Mouse (Mus musculus) kidney, embryonic 16.5 days (tissue): ENCODE results near the gene Tmtc1. TPM values are rescaled to one million over a fixed set of nuclear protein-coding genes. Genes with fewer than 3 reads are reported as not detected.
A peak's percentile ranks its signal among the peaks of the same experiment; 100 is the strongest.

Experiments
- ATAC-seq: fragments of 200-750 bp; cut with Nextera tagmentation; 2 replicates; pipeline ENCODE4 v1.8.0; 2017; ENCODE audit warnings: moderate TSS enrichment; ENCODE audit not compliant: low FRiP score, low TSS enrichment
- H3K27ac ChIP-seq: fragments of 300-500 bp; sonication (generic); 2 replicates; pipeline ENCODE4 v1.5.1; 2014; ENCODE audit warnings: low read length
- H3K27me3 ChIP-seq: fragments of 300-500 bp; sonication (generic); 2 replicates; pipeline ENCODE4 v1.6.1; 2014; ENCODE audit warnings: low read length, control low read depth, mixed read lengths; ENCODE audit not compliant: insufficient read depth
- H3K36me3 ChIP-seq: fragments of 300-500 bp; sonication (generic); 2 replicates; pipeline ENCODE4 v1.6.1; 2014; ENCODE audit warnings: low read length, control low read depth, mixed read lengths; ENCODE audit not compliant: insufficient read depth
- H3K4me1 ChIP-seq: fragments of 300-500 bp; sonication (generic); 2 replicates; pipeline ENCODE4 v1.6.1; 2014; ENCODE audit warnings: low read length, control low read depth, mixed read lengths; ENCODE audit not compliant: insufficient read depth
- H3K4me2 ChIP-seq: fragments of 300-500 bp; sonication (generic); replicated peaks from 2 replicates; pipeline ENCODE4 v1.6.1; 2014; ENCODE audit warnings: low read depth, low read length
- H3K4me3 ChIP-seq: fragments of 300-500 bp; sonication (generic); 2 replicates; pipeline ENCODE4 v1.5.1; 2014; ENCODE audit warnings: mild to moderate bottlenecking, low read length
- H3K9ac ChIP-seq: fragments of 300-500 bp; sonication (generic); replicated peaks from 2 replicates; pipeline ENCODE4 v1.6.1; 2014; ENCODE audit warnings: low read length
- H3K9me3 ChIP-seq: fragments of 300-500 bp; sonication (generic); 2 replicates; pipeline ENCODE4 v1.6.1; 2016; ENCODE audit warnings: low read length, control low read depth
- WGBS: fragments of 180-500 bp; shearing (Covaris S2); extraction: QIAGEN DNeasy Blood & Tissue Kit; methylation state at CpG from one replicate; pipeline ENCODE4 v1.1.7; 2014; 5-methylcytosine and 5-hydroxymethylcytosine counted together
- polyA plus RNA-seq: library from polyadenylated mRNA; unstranded; fragments of >200 nt; fragmentation: Nextera tagmentation; extraction: Ambion mirVana; gene quantifications from 2 replicates; pipeline ENCODE4 v1.2.1, GENCODE M21; 2015

Gene Tmtc1
- polyA plus RNA-seq, 1 experiment from 2014 or later = 1.8 TPM

- Histone ChIP-seq H3K4me1 (peaks cover 11% of the 10 kb centered on the region), H3K4me3 (no peak overlapping the region), H3K36me3 (no peaks in the 10 kb centered on the region), H3K4me2 (no peak overlapping the region), H3K27ac (peak overlapping the region; percentile 23; the same call in 1 of the 2 replicates), H3K9ac (no peak overlapping the region), H3K27me3 (no peaks in the 10 kb centered on the region), H3K9me3 (no peaks in the 10 kb centered on the region)
- ATAC-seq = no peak
- WGBS = 53% methylated on average over 3 of the region's 3 CpGs
Observed at GRCm38 (mm10) chr6:148362475-148362874, 81.7 kb downstream of the Tmtc1 start.

DNA sequence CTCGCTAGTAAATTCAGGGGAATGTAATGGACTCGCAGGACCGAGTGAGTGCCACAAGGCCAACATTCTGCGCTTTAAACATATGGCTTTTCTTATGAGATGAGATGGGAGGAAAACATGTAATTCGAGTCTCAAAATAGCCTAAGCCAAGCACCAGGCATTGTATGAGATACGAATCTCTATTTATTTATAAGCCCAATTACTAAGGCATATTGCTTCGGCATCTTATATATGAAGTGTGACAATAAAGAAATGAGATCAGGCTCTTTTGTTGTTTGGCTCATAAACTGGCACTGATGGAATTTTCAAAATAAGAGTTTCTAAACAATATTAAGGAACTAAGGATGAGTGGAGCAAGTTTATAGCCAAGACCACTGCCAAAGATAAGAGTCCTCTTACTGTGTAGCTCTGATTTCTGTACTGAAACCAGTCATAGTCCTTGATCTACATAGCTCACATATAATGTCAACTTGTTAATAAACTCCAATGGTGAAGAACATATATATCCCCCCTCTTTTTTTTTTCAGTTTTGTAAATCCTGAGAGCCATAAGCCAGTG, 84.8 kb downstream of the Tmtc1 start:
- Histone ChIP-seq H3K4me3 (no peak overlapping the region), H3K27me3 (no peaks in the 10 kb centered on the region), H3K36me3 (peaks cover 19% of the 10 kb centered on the region), H3K4me1 (0 out of 2 replicates have a peak, but pooled peaks cover 6% of the 10 kb centered on the region), H3K4me2 (no peak overlapping the region), H3K27ac (no peak overlapping the region), H3K9ac (no peak overlapping the region), H3K9me3 (peaks cover 16% of the 10 kb centered on the region)
- ATAC-seq = no peak
- 66% methylated on average over 7 of the region's 7 CpGs for WGBS

GRCm38 (mm10) chr6:148358580-148359246, 85.5 kb downstream of the Tmtc1 start:
- no peak for ATAC-seq
- Histone ChIP-seq H3K36me3 (peaks cover 19% of the 10 kb centered on the region), H3K4me3 (no peak overlapping the region), H3K27ac (no peak overlapping the region), H3K9ac (no peak overlapping the region), H3K4me2 (no peak overlapping the region), H3K27me3 (no peaks in the 10 kb centered on the region), H3K9me3 (peaks cover 20% of the 10 kb centered on the region), H3K4me1 (0 out of 2 replicates have a peak, but pooled peaks cover 6% of the 10 kb centered on the region)
- 54% methylated on average over 10 of the region's 12 CpGs for WGBS

DNA sequence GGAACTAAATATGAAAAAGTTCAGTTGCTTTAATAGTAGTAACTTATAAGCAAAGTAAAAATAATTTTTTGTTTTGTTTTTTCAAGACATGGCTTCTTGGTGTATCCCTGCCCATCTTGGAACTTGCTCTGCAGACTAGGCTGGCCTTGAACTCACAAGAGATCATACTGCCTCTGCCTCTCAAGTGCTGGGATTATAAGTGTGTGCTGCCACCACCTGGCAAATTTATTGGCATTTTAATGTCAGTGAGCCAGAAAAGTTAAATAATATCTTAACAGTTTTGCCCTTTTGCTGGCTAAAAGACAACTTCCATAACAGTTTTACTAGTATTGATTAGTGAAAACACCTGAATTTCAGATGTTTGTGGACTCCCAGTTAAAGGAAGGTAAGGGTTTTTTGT, 88.0 kb downstream of the Tmtc1 start:
- Histone ChIP-seq H3K9me3 (peaks cover 20% of the 10 kb centered on the region), H3K4me3 (no peak overlapping the region), H3K4me2 (no peak overlapping the region), H3K9ac (no peak overlapping the region), H3K36me3 (peaks cover 19% of the 10 kb centered on the region), H3K27ac (no peak overlapping the region), H3K27me3 (no peaks in the 10 kb centered on the region), H3K4me1 (0 out of 2 replicates have a peak, but pooled peaks cover 2% of the 10 kb centered on the region)
- no peak for ATAC-seq

GRCm38 (mm10) chr6:148354509-148355474, 89.4 kb downstream of the Tmtc1 start:
- Histone ChIP-seq H3K4me1 (0 out of 2 replicates have a peak, but pooled peaks cover 2% of the 10 kb centered on the region), H3K4me2 (peak overlapping the region; percentile 61), H3K27me3 (no peaks in the 10 kb centered on the region), H3K9me3 (peaks cover 20% of the 10 kb centered on the region), H3K36me3 (peaks cover 19% of the 10 kb centered on the region), H3K9ac (peak overlapping the region; percentile 67), H3K27ac (no peak overlapping the region), H3K4me3 (peak overlapping the region; percentile 54)
- 32% methylated on average over 85 of the region's 85 CpGs for WGBS
- ATAC-seq = peak; percentile 82

DNA sequence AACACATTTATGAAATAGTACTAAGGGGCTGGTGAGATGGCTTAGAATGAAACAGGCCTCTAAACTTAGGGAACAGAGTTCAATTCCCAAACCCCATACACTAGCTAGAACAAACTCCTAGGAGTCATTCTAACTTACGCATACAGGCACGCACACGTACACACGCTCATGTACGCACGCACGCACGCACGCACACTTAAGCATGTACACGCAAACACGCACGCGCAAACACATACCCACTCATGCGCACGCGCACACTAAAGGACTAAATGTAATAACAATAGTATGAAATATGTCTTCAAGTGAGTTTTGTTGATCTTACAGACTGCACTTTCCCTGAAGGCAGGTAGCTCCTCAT, 90.1 kb downstream of the Tmtc1 start:
- WGBS = 85% methylated on average over 16 of the region's 16 CpGs
- Histone ChIP-seq H3K9me3 (peaks cover 20% of the 10 kb centered on the region), H3K4me2 (peak overlapping the region; percentile 61), H3K9ac (no peak overlapping the region), H3K4me1 (0 out of 2 replicates have a peak, but pooled peaks cover 2% of the 10 kb centered on the region), H3K4me3 (peak overlapping the region; percentile 54), H3K27me3 (no peaks in the 10 kb centered on the region), H3K27ac (no peak overlapping the region), H3K36me3 (peaks cover 19% of the 10 kb centered on the region)
- ATAC-seq = peak; percentile 43

GRCm38 (mm10) chr6:148345001-148345400, 99.2 kb downstream of the Tmtc1 start:
- Histone ChIP-seq H3K4me3 (no peak overlapping the region), H3K27me3 (no peaks in the 10 kb centered on the region), H3K27ac (no peak overlapping the region), H3K4me1 (no peaks in the 10 kb centered on the region), H3K9ac (no peak overlapping the region), H3K36me3 (no peaks in the 10 kb centered on the region), H3K9me3 (no peaks in the 10 kb centered on the region), H3K4me2 (no peak overlapping the region)
- 86% methylated on average over 3 of the region's 3 CpGs for WGBS
- 0 out of 2 replicates have a peak, but pooled peaks have one; percentile 19 for ATAC-seq

DNA sequence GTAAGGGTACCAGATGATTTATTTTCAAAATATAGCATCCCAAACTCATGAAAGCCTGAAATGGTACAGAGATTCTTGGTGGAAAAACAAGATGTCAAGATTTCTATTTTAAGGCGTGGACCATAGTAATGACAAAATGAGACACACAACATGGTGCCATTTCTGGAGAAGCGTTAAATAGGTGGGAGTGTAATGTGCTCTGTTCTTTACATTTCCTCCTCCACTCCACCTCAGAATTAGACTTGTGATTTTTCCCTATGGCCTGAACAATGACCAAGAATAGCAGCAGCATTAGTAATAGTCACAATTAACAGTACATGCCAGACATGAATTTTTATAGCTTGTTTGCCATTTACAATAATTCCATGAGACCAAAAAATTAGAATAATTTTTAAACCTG, 102.0 kb downstream of the Tmtc1 start:
- H3K4me3 ChIP-seq = no peak overlapping the region
- no peaks in the 10 kb centered on the region for H3K9me3 ChIP-seq
- H3K27me3 ChIP-seq = no peaks in the 10 kb centered on the region
- ATAC-seq = no peak
- 86% methylated on average over 2 of the region's 2 CpGs for WGBS
- no peak overlapping the region for H3K4me2 ChIP-seq
- H3K9ac ChIP-seq = no peak overlapping the region
- no peak overlapping the region for H3K27ac ChIP-seq
- H3K36me3 ChIP-seq = no peaks in the 10 kb centered on the region
- H3K4me1 ChIP-seq = no peaks in the 10 kb centered on the region

- WGBS = 83% methylated on average over 2 of the region's 2 CpGs
- no peak overlapping the region for H3K27ac ChIP-seq
- H3K4me1 ChIP-seq = no peaks in the 10 kb centered on the region
- no peak for ATAC-seq
- H3K27me3 ChIP-seq = no peaks in the 10 kb centered on the region
- H3K4me3 ChIP-seq = no peak overlapping the region
- H3K9me3 ChIP-seq = no peaks in the 10 kb centered on the region
- no peaks in the 10 kb centered on the region for H3K36me3 ChIP-seq
- H3K9ac ChIP-seq = no peak overlapping the region
- no peak overlapping the region for H3K4me2 ChIP-seq
Observed at GRCm38 (mm10) chr6:148341765-148342164, 102.4 kb downstream of the Tmtc1 start.
